ENCODE assay signal across 10 mouse cellular contexts in the genomic region with DNA sequence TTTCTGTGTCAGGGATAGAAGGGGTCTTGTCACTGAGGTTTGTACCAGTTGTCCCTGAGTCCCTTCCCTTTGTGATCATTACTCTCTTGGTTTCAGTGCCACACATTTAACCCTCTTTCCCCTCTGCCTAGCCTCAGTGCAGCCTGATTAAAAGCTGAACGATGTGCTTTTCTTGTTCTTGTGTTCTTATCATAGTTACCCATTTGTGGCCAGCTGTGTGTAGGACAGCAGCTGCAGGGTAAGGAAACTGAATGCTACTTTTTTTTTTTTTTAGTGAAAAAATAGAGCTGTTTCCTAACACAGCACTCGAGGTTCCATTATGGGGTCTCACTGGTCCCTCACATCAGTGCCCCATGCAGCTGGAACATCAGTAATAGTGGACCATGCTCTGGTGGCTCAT.
"Had no signal": no experiment of that assay in that cellular context is flagged by ENCODE, and none has a peak within 500 bp of the region (broad histone marks: within the 10 kb centered on the region; RNA-seq: fewer than 3 reads in every experiment).

No protein-coding gene starts in this region.

- H3K27ac ChIP-seq: kidney, embryonic 15.5 days; midbrain, embryonic 13.5 days; stomach, embryonic 15.5 days had no signal

- H3K36me3 ChIP-seq: midbrain, embryonic 13.5 days had no signal

- H3K4me3 ChIP-seq: kidney, embryonic 15.5 days; midbrain, embryonic 13.5 days; stomach, embryonic 15.5 days had no signal

- H3K4me2 ChIP-seq: kidney, embryonic 15.5 days; midbrain, embryonic 13.5 days; stomach, embryonic 15.5 days had no signal

- ATAC-seq: midbrain, embryonic 13.5 days had no signal

- H3K9ac ChIP-seq: kidney, embryonic 15.5 days; midbrain, embryonic 13.5 days; stomach, embryonic 15.5 days had no signal

- H3K27me3 ChIP-seq: kidney, embryonic 15.5 days; midbrain, embryonic 13.5 days; stomach, embryonic 15.5 days had no signal

- H3K4me1 ChIP-seq: kidney, embryonic 15.5 days; midbrain, embryonic 13.5 days; stomach, embryonic 15.5 days had no signal

- DNase-seq: kidney, adult 2 months; kidney, postnatal 14 days; lung, adult 18-20 months; lung, postnatal 36 days; right cerebral cortex, postnatal 14 days; thymus, adult 2 months; thymus, postnatal 25 days had no signal

- H3K9me3 ChIP-seq: kidney, embryonic 15.5 days; midbrain, embryonic 13.5 days; stomach, embryonic 15.5 days had no signal
